Comparison of ENCODE assay signal across 10 mouse cellular contexts in genomic region chr3:100438461-100439002, GRCm38 (mm10). TPM values are rescaled to one million over a fixed set of nuclear protein-coding genes. Genes with fewer than 3 reads are reported as not detected.
DNase-seq lines count a peak whose midpoint lies in the region; ATAC-seq lines count a peak whose summit lies in the region.
"Had no signal": no experiment of that assay in that cellular context is flagged by ENCODE, and none has a peak within 500 bp of the region (broad histone marks: within the 10 kb centered on the region; RNA-seq: fewer than 3 reads in every experiment).

No protein-coding gene starts in this region.

- peak overlapping the region; percentile 23; the same call in 1 of the 2 replicates for H3K27ac ChIP-seq in hindbrain, embryonic 10.5 days
- no peak overlapping the region for H3K27ac ChIP-seq in hindbrain, embryonic 11.5 days (ENCODE audit: low read depth, low read length)
- no peak overlapping the region for H3K27ac ChIP-seq in forebrain, embryonic 14.5 days (ENCODE audit: low read depth, low read length)
- H3K27ac ChIP-seq: heart, embryonic 15.5 days; neural tube, embryonic 12.5 days had no signal

- WGBS in hindbrain, embryonic 10.5 days: 82% methylated on average over 4 of the region's 4 CpGs
- WGBS in hindbrain, embryonic 11.5 days: 81% methylated on average over 4 of the region's 4 CpGs
- WGBS in forebrain, embryonic 14.5 days: 86% methylated on average over 4 of the region's 4 CpGs

- ATAC-seq in hindbrain, embryonic 11.5 days (ENCODE audit: low FRiP score): no peak
- ATAC-seq in hematopoietic stem cell, adult 5-6 weeks (replicated peaks in 1 of 2; ENCODE audit: insufficient read depth in 1 of 2, low FRiP score in 2 of 2, low TSS enrichment in 1 of 2, low read depth in 1 of 2, poor library complexity in 2 of 2, severe bottlenecking in 2 of 2): peak; percentile 34 to 44; a peak in 3 of 4 replicates
- ATAC-seq in forebrain, embryonic 14.5 days: no peak

- no peaks in the 10 kb centered on the region for H3K27me3 ChIP-seq in hindbrain, embryonic 10.5 days (ENCODE audit: insufficient read depth, poor library complexity, severe bottlenecking)
- no peaks in the 10 kb centered on the region for H3K27me3 ChIP-seq in hindbrain, embryonic 11.5 days (ENCODE audit: control insufficient read depth, insufficient read depth, low read length)
- no peaks in the 10 kb centered on the region for H3K27me3 ChIP-seq in forebrain, embryonic 14.5 days (replicated peaks; ENCODE audit: control insufficient read depth, insufficient read depth, low read length)
- H3K27me3 ChIP-seq: neural tube, embryonic 12.5 days had no signal

- H3K9ac ChIP-seq in hindbrain, embryonic 11.5 days (ENCODE audit: low read depth, low read length): no peak overlapping the region
- no peak overlapping the region for H3K9ac ChIP-seq in forebrain, embryonic 14.5 days (ENCODE audit: low read length)
- H3K9ac ChIP-seq: heart, embryonic 15.5 days; neural tube, embryonic 12.5 days had no signal

- no peaks in the 10 kb centered on the region for H3K4me1 ChIP-seq in hindbrain, embryonic 10.5 days (replicated peaks)
- H3K4me1 ChIP-seq in hindbrain, embryonic 11.5 days (replicated peaks; ENCODE audit: control insufficient read depth, insufficient read depth, low read length): no peaks in the 10 kb centered on the region
- H3K4me1 ChIP-seq in forebrain, embryonic 14.5 days (ENCODE audit: control insufficient read depth, insufficient read depth, low read length): no peaks in the 10 kb centered on the region

- H3K4me2 ChIP-seq in hindbrain, embryonic 11.5 days (replicated peaks; ENCODE audit: low read depth, low read length): no peak overlapping the region
- H3K4me2 ChIP-seq in forebrain, embryonic 14.5 days (ENCODE audit: low read length): no peak overlapping the region
- H3K4me2 ChIP-seq: heart, embryonic 15.5 days; neural tube, embryonic 12.5 days had no signal

- no peaks in the 10 kb centered on the region for H3K9me3 ChIP-seq in hindbrain, embryonic 10.5 days
- H3K9me3 ChIP-seq in hindbrain, embryonic 11.5 days (ENCODE audit: control insufficient read depth, low read length): no peaks in the 10 kb centered on the region
- H3K9me3 ChIP-seq in forebrain, embryonic 14.5 days (replicated peaks; ENCODE audit: control insufficient read depth, low read length): no peaks in the 10 kb centered on the region
- H3K9me3 ChIP-seq: heart, embryonic 15.5 days; neural tube, embryonic 12.5 days had no signal

- no peaks in the 10 kb centered on the region for H3K36me3 ChIP-seq in hindbrain, embryonic 10.5 days
- no peaks in the 10 kb centered on the region for H3K36me3 ChIP-seq in hindbrain, embryonic 11.5 days (ENCODE audit: control insufficient read depth, insufficient read depth, low read length)
- H3K36me3 ChIP-seq in forebrain, embryonic 14.5 days (ENCODE audit: control insufficient read depth, insufficient read depth, low read length): no peaks in the 10 kb centered on the region
- H3K36me3 ChIP-seq: heart, embryonic 15.5 days; neural tube, embryonic 12.5 days had no signal

- no peak for DNase-seq in hindbrain, embryonic 10.5 days (ENCODE audit: low spot score)
- no peak for DNase-seq in hindbrain, embryonic 11.5 days (ENCODE audit: low spot score)
- DNase-seq in NIH3T3 (ENCODE audit: low read depth): peak; percentile 9
- DNase-seq in skeletal muscle tissue, adult 2 months (ENCODE audit: low read depth, low spot score): peak; percentile 23
- no peak for DNase-seq in T-cell, adult 2 months (ENCODE audit: low spot score)
- DNase-seq in Muller cell, postnatal 12 days (ENCODE audit: inconsistent ontology term): no peak
- DNase-seq in forebrain, embryonic 14.5 days (ENCODE audit: low spot score): no peak

- H3K4me3 ChIP-seq in hindbrain, embryonic 10.5 days: no peak overlapping the region
- H3K4me3 ChIP-seq in hindbrain, embryonic 11.5 days (ENCODE audit: low read depth, low read length): no peak overlapping the region
- H3K4me3 ChIP-seq in forebrain, embryonic 14.5 days (ENCODE audit: low read depth, low read length): no peak overlapping the region
- H3K4me3 ChIP-seq: heart, embryonic 15.5 days; neural tube, embryonic 12.5 days had no signal

RNA-seq across cellular contexts. Expression of gene Tent5c, which starts 50.6 kb away (rescaled TPM):
- 2.0 and 2.2 TPM in 2 replicates for polyA plus RNA-seq in hindbrain, embryonic 10.5 days (2016; fragmentation: Nextera tagmentation; extraction: Ambion mirVana)
- 2.7 and 3.0 TPM in 2 replicates for polyA plus RNA-seq in hindbrain, embryonic 11.5 days (2014; fragmentation: Nextera tagmentation; extraction: Ambion mirVana)
- 2.2 and 2.4 TPM in 2 replicates for total RNA-seq in hematopoietic stem cell, adult 5-6 weeks (2017)
- polyA plus RNA-seq in forebrain, embryonic 14.5 days (2014; fragmentation: Nextera tagmentation; extraction: Ambion mirVana): 1.9 and 2.9 TPM in 2 replicates

Comparison
In these comparisons a context has a peak if more than half of its experiments do, and no peak if none do; other contexts are left out.
1. DNase-seq: peak in NIH3T3 (single experiment) and skeletal muscle tissue, adult 2 months (single experiment); none in hindbrain, embryonic 10.5 days (single experiment), hindbrain, embryonic 11.5 days (single experiment), T-cell, adult 2 months (single experiment), Muller cell, postnatal 12 days (single experiment) and forebrain, embryonic 14.5 days (single experiment).
2. ATAC-seq: peak in hematopoietic stem cell, adult 5-6 weeks (2 of 2); none in hindbrain, embryonic 11.5 days (single experiment) and forebrain, embryonic 14.5 days (single experiment).